Mouse (Mus musculus): ENCODE measurements around the gene Rapgef6.
"Not testable (repeated sequence)": the region's sequence is repeated elsewhere in the genome, so short reads cannot be mapped to it uniquely, and the experiment has no call there.

The Rapgef6 gene

GRCm38 (mm10) chr11:54567959-54568358 lies 45.3 kb downstream of the Rapgef6 start:
- no peak for DNase-seq (ENCODE audit: extremely low spot score, low read depth, low spot score)

GRCm38 (mm10) chr11:54574741-54575140 lies 52.1 kb downstream of the Rapgef6 start:
- DNase-seq (ENCODE audit: extremely low spot score, low read depth, low spot score) = no peak

GRCm38 (mm10) chr11:54592585-54592984 lies 69.9 kb downstream of the Rapgef6 start:
- DNase-seq (ENCODE audit: extremely low spot score, low read depth, low spot score) = no peak

- no peak for DNase-seq (ENCODE audit: extremely low spot score, low read depth, low spot score)
These were observed 71.4 kb downstream of the Rapgef6 start for GRCm38 (mm10) chr11:54594049-54594448.

GRCm38 (mm10) chr11:54595053-54595452 lies 72.4 kb downstream of the Rapgef6 start:
- no peak for DNase-seq (ENCODE audit: extremely low spot score, low read depth, low spot score)

GRCm38 (mm10) chr11:54595905-54596555 lies 73.4 kb downstream of the Rapgef6 start:
- DNase-seq (ENCODE audit: extremely low spot score, low read depth, low spot score) = no peak

- DNase-seq (ENCODE audit: extremely low spot score, low read depth, low spot score) = no peak
These were observed 75.3 kb downstream of the Rapgef6 start for GRCm38 (mm10) chr11:54597902-54598447.

- no peak for DNase-seq (ENCODE audit: extremely low spot score, low read depth, low spot score)
These were observed 78.5 kb downstream of the Rapgef6 start for GRCm38 (mm10) chr11:54601121-54601520.

GRCm38 (mm10) chr11:54602764-54603163 lies 80.1 kb downstream of the Rapgef6 start:
- not testable (repeated sequence) for DNase-seq (ENCODE audit: extremely low spot score, low read depth, low spot score)

- no peak for DNase-seq (ENCODE audit: extremely low spot score, low read depth, low spot score)
These were observed 81.8 kb downstream of the Rapgef6 start for GRCm38 (mm10) chr11:54604415-54604814.

GRCm38 (mm10) chr11:54613628-54614027 lies 91.0 kb downstream of the Rapgef6 start:
- no peak for DNase-seq (ENCODE audit: extremely low spot score, low read depth, low spot score)

- DNase-seq (ENCODE audit: extremely low spot score, low read depth, low spot score) = no peak
These were observed 91.9 kb downstream of the Rapgef6 start for GRCm38 (mm10) chr11:54614560-54614959.

- DNase-seq (ENCODE audit: extremely low spot score, low read depth, low spot score) = no peak
These were observed 96.2 kb downstream of the Rapgef6 start for GRCm38 (mm10) chr11:54618841-54619240.

- no peak for DNase-seq (ENCODE audit: extremely low spot score, low read depth, low spot score)
These were observed 99.1 kb downstream of the Rapgef6 start for GRCm38 (mm10) chr11:54621725-54622124.

- DNase-seq (ENCODE audit: extremely low spot score, low read depth, low spot score) = no peak
These were observed 104.3 kb downstream of the Rapgef6 start for GRCm38 (mm10) chr11:54626905-54627304.

GRCm38 (mm10) chr11:54646420-54646819 lies 123.8 kb downstream of the Rapgef6 start:
- DNase-seq (ENCODE audit: extremely low spot score, low read depth, low spot score) = no peak

GRCm38 (mm10) chr11:54648573-54648972 lies 125.9 kb downstream of the Rapgef6 start:
- DNase-seq (ENCODE audit: extremely low spot score, low read depth, low spot score) = no peak

GRCm38 (mm10) chr11:54655420-54655819 lies 132.8 kb downstream of the Rapgef6 start:
- no peak for DNase-seq (ENCODE audit: extremely low spot score, low read depth, low spot score)

GRCm38 (mm10) chr11:54673575-54674298 lies 151.1 kb downstream of the Rapgef6 start:
- no peak for DNase-seq (ENCODE audit: extremely low spot score, low read depth, low spot score)

- DNase-seq (ENCODE audit: extremely low spot score, low read depth, low spot score) = no peak
These were observed 153.3 kb downstream of the Rapgef6 start for GRCm38 (mm10) chr11:54675792-54676489.

- DNase-seq (ENCODE audit: extremely low spot score, low read depth, low spot score) = no peak
These were observed 156.5 kb downstream of the Rapgef6 start for GRCm38 (mm10) chr11:54679141-54679540.

- no peak for DNase-seq (ENCODE audit: extremely low spot score, low read depth, low spot score)
These were observed 162.2 kb downstream of the Rapgef6 start for GRCm38 (mm10) chr11:54684831-54685230.
